Mouse (Mus musculus): ENCODE measurements around the gene Furin. TPM values are rescaled to one million over a fixed set of nuclear protein-coding genes. Genes with fewer than 3 reads are reported as not detected.

Gene Furin
- 48.4 to 61.1 TPM (median 54.8 TPM) in 4 replicates for total RNA-seq (2023; ENCODE audit: inconsistent age)

GRCm38 (mm10) chr7:80405188-80405695 is at the start of gene Furin:
Gene Furin, minus strand, starts transcription at chr7:80405436.

GRCm38 (mm10) chr7:80387633-80388543 is 17.3 kb downstream of the Furin start, which contains the start of gene Fes:
Gene Fes, minus strand, starts transcription at chr7:80387946.

GRCm38 (mm10) chr7:80371041-80371751 is 34.0 kb downstream of the Furin start, which contains the start of gene Man2a2:
Gene Man2a2, minus strand, starts transcription at chr7:80371375.

GRCm38 (mm10) chr7:80342858-80343257 is 62.4 kb downstream of the Furin start, which contains the start of gene Hddc3:
Gene Hddc3, plus strand, starts transcription at chr7:80343104.

GRCm38 (mm10) chr7:80340793-80341192 is 64.4 kb downstream of the Furin start, which contains the start of gene Unc45a:
Gene Unc45a, minus strand, starts transcription at chr7:80341005.

Other genes with a start within 250 kb of the Furin start
- gene Sema4b, start 218.6 kb downstream of the Furin start, total RNA-seq (2023; ENCODE audit: inconsistent age), result 160 to 187 TPM (median 181 TPM) in 4 replicates
- 99.8 to 120 TPM (median 105 TPM) in 4 replicates for gene Cib1, start 172.6 kb downstream of the Furin start, total RNA-seq (2023; ENCODE audit: inconsistent age)
- gene Gdpgp1, start 172.6 kb downstream of the Furin start, total RNA-seq (2023; ENCODE audit: inconsistent age), result 5.3 to 7.0 TPM (median 5.8 TPM) in 4 replicates
- 0.72 to 1.1 TPM (median 0.85 TPM) in 4 replicates for gene Ttll13, start 159.1 kb downstream of the Furin start, total RNA-seq (2023; ENCODE audit: inconsistent age)
- gene Ngrn, start 144.2 kb downstream of the Furin start, total RNA-seq (2023; ENCODE audit: inconsistent age), result 11.5 to 19.3 TPM (median 15.4 TPM) in 4 replicates
- gene Vps33b, start 135.8 kb downstream of the Furin start, total RNA-seq (2023; ENCODE audit: inconsistent age), result 34.4 to 40.6 TPM (median 38.5 TPM) in 4 replicates
- gene Prc1, start 111.0 kb downstream of the Furin start, total RNA-seq (2023; ENCODE audit: inconsistent age), result 3.0 to 6.1 TPM (median 5.3 TPM) in 4 replicates
- gene Rccd1, start 81.0 kb downstream of the Furin start, total RNA-seq (2023; ENCODE audit: inconsistent age), result 25.3 to 30.0 TPM (median 28.4 TPM) in 4 replicates
- 90.2 to 97.5 TPM (median 95.7 TPM) in 4 replicates for gene Unc45a, start 64.4 kb downstream of the Furin start, total RNA-seq (2023; ENCODE audit: inconsistent age)
- 6.1 to 20.0 TPM (median 10.3 TPM) in 4 replicates for gene Hddc3, start 62.3 kb downstream of the Furin start, total RNA-seq (2023; ENCODE audit: inconsistent age)
- gene Man2a2, start 34.1 kb downstream of the Furin start, total RNA-seq (2023; ENCODE audit: inconsistent age), result 97.1 to 110 TPM (median 103 TPM) in 4 replicates
- 24.3 to 39.6 TPM (median 29.6 TPM) in 4 replicates for gene Fes, start 17.5 kb downstream of the Furin start, total RNA-seq (2023; ENCODE audit: inconsistent age)
- gene Blm, start 129.7 kb upstream of the Furin start, total RNA-seq (2023; ENCODE audit: inconsistent age), result 12.6 to 17.3 TPM (median 13.7 TPM) in 4 replicates